Mouse (Mus musculus): ENCODE data around the gene H2-D1.

The H2-D1 gene

DNA sequence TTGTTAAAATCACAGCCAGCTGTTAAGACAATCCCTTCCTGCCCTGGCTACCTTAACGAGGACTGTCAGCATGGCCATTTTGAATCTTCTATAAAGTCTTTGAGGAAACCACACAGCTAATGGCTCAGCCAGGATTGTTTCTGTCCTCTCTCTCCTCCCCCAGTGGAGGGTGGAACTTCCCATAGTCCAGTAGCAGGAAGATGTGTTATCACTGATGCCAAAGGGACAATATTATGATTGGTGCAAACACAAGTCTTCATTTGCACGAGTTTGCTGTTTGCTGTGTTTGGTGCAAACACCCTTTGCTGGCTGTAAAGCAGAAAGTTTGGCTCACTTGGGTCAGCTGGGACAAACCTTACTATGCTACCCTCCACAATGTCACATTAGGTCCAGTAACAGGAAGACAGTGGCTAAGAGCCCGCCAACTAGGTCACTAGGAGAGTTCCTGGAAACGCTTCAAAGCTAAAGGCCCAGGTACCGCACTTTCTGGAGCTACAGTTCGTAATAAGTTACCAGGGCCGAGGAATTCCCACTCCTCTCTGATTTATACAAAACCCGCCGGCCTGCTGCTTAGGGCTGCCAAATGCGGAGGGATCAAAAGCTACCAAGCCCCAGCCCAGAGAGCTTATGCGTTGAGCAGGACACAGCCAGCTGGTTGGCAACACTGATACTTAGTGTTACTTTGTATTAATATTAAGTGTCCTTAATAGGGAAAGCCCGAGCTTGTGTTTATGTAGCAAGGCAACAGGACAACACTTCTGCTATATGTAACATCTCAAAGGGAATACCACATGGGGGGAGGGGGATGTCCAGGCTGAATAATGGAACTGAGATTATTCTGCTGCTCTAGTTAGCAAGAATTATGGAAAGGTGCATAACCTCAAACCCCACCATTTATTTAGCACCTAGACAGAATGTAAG, 21.9 kb upstream of the H2-D1 start:
- DNase-seq, result peak; percentile 73

DNA sequence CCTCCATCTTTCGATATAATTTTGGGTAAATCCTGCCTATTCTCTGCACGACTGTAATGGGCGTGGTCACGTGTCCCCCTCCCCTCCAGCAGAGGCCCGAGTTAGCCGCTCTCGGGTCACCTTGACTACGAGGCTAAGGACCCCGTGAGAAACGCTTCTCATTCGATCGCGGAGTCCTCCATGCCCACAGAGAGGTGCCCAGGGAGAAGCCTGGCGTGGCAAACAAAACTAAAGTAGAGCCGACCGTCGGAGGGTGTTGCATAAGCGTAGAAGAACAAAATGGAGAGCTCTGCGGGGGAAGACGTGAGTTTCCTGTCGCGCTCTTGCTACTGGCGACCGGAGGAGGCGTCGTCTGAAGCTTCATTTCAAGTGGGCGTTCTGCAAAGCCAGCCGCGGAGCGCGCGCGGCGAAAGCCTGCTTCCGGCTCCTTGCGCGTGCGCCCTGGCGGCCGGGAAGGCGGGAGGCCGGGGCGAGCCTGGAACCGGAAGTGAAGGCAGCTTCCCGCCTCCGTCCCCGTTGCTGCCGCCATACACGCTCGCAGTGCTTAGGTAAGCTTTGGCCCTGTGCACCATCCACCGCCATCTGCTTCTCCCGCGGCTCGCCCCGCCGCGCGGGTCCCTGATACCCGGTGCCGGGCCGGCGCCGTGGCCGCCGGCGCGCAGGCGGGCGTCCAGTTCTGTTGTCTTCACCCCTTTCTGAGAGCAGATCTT, 21.1 kb upstream of the H2-D1 start, which contains the start of gene Ddx39b:
TSS of gene Ddx39b (plus strand) at position 442 of the 710 bp plus-strand sequence.
- DNase-seq, result peak; percentile 97

DNA sequence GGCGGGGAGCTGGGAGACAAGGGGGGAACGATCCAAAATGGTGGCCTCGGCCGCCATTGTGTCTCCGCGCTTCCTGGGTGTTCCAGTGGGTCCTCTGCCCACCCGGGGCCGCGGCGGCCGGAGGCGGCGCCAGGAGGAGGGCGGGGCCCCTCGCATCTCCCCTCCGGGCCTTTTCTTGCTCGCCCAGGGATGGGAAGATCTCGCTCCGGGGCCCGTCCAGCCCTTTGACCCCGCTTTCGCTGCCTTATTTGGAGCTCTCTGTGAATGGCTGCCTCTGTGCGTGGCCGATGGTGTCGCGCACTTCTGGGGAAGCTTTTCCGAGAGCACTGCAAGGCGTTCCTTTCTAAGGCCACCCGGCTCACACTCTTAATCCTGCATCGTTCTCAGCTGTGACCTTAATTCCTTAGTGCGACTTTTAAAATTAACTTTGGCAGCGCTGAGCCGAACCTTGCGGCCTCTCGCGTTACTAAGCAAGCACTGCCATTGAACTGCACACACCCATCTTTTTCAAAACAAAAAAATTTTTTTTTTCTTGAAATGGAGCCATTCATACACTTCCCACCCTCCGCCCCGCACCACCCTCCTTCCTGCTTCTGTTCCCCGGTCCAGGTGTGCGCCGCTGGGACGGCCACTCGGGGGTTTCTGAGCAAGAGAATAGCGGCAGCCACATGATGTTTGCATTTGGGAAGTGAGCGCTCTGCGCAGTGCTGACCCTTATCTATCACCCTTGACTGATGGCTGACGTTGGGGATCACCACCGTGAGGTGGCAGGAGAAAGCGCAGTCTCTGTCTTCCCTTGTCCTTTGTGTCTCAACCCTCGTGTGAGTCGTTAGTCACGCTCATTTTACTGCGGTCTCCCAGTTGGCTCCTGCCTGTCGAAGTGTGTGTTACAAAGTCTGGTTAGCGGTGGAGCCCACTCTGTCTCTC, 20.3 kb upstream of the H2-D1 start:
- DNase-seq, result peak; percentile 71

DNA sequence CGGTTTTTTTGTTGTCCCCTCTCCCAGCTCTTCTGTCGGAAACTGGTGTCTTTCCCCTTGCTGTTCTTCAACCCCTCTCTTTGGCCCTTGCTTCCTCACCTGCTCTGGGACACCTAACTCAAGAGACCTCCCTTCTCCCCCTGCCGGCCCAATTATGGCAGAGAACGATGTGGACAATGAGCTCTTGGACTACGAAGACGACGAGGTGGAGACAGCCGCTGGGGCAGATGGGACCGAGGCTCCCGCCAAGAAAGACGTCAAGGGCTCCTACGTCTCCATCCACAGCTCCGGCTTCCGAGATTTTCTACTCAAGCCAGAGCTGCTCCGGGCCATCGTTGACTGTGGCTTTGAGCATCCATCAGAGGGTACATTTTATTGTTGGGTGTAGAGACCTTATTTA, 19.4 kb upstream of the H2-D1 start:
- peak; percentile 77 for DNase-seq

DNA sequence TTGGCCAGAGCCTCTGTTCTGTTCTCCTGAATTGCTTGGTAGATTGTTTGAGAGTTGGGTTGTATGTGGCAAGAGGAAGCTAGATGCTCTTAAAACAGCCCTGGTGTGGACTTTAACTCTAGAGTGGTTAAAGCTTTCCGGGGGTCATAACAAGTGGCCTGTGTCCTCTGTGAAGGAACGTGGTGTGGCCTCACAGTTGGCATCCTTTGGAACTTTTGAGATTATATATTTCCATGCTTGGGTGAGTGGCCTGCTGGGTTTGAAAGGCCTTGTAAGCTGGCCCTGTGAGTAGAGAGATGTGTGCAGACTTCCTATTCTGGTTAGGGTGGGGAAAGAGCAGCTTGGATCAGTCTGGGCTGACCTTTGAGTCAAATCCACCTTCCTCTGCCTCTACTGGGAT, 17.5 kb upstream of the H2-D1 start:
- no peak for DNase-seq

DNA sequence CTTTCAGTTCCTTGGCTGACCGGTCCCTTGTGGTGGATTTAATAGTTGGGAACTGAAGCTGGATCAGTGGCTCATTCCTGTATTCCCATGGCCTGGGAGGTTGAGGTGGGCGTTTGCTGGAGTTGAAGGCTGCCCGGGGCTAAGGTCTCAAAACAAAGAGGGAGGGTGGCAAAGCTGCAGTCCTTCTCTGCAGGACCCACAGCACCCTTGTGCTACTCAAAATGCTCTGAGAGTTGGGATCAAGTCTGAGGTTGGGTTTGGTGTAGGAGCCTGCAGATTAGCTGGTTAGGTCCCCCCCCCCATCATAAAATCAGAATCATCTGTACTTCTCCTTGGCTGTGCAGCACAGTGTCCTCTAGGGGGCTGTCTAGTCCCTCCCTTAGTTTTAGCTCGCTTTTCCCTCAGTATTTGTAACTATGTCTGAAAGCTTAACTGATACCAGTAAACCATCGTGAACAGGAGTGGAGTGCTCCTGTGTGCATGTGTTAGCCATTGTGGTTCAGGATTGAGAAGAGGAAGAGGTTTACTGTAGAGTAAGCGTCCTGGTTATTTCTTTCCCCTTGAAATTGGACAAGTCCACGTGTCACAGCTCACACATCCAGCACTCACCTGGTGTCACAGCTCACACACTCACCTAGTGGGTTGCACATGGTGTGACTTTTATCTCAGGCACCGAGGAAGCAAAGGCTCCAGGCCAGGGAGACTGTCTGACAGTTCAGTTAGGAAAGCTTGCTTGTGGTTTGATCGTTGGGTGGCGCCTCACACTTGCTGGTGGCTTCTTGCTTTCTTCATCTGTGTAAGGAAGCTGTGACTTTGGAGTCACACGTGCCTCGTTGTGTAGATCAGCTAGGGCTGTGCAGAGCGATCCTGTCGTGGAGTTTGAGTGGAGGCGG, 16.6 kb upstream of the H2-D1 start:
- peak; percentile 28 for DNase-seq

DNA sequence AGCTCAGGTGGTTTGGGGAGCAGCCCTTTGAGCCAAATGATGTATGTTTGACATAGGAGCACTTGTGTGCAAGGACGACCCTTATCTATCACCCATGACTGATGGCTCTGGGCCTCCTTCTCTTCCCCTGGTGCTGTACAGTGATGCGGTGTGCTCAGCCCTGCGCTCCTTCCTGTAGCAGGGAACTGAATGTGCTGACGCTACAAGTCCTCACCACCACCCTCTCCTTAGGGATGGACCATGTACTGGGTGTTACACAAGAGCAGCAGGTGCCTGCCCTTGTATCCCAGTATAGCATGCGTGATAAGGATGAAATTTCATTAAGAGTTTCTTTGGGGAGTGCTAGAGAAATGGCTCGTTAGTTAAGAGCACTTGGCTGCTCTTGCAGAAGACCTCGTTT, 15.4 kb upstream of the H2-D1 start:
- no peak for DNase-seq

DNA sequence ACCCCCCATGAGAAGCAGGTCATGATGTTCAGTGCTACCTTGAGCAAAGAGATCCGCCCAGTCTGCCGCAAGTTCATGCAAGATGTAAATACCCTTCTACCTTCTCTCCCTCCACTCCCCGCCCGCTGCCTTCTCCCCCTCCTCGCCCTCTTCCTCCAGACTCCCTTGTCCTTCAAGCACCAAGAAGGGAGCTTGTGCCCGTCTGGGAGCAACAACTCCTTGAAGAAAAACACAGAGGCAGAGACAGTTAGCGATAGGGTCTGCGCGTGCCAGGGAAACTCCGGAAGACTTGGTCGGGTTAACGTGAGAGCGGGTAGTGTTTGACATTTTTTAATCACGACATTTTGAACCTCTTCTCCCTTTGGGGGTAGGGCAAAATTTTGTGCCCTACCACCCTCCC, 13.5 kb upstream of the H2-D1 start:
- DNase-seq, result peak; percentile 24

DNA sequence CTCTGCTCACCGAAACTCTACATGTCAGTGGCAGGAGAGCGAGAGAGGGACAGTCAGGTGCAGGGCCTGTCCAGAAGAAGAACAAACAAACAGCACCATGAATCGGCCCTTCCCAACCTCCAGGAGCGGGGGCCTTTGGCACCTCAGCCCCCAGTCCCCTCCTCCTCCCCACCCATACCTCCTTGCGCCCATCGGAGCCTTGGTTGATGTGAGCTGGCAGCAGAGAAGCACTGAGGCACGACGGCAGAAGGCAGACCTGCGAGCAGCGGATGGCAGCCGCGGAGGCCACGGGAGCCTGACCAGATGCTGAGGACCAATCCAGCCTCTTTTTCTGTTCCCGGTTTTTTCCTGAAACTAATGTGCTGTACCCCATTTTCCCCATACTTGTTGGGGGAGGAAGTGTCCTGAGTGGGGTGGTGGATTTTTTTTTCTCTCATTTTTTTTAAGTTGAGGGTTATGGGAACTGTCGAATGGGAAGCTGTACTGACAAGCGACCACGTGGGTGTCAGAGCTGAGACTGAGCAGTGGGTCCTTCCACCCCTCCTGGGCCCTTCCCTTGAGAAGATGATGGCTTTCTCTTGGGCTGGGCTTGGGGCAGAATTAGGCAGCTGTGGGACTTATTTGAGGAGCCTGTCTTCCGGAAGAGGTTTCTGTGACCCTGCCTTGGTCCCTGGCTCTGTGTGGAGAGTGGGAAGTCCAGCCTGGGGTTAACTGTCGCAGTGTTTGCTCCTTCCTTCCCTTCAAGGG, 12.9 kb upstream of the H2-D1 start:
- no peak for DNase-seq

DNA sequence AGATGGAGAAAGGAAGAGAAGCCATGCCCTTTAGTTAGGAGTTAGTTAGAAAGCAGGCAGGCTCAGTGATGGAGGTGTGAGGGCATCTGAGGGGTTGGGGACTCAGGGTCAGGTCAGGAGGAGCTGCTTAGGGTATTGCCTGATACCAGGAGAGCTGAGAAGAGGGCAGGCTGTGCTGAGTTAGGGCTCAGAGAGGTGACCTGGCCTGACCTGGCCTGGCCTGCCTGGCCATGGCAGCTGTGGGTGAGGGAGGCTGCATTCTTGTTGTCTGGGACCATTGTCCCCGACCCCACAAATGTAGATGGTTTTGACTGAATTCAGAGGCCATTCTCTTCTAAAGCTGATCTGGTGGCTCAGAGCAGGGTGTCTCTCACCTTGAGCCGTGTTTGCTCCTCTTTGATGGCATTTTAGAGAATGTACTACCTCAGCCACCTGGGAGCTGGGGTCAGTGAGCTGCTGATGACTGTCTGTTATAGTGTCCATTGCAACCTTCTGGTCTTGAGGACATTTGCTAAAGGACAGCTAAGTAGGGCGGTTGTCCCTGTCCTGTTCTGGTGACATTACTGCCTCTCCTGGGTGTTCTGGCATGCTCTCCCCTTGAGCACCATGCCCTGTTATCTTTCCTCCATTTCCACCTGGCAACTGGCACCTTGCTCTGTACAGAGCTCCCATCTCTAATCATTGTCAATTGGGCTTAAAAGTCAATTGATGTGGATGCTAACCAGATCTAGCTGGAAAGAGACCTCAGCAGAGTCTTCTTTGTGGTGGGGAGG, 12.0 kb upstream of the H2-D1 start:
- DNase-seq, result peak; percentile 23

DNA sequence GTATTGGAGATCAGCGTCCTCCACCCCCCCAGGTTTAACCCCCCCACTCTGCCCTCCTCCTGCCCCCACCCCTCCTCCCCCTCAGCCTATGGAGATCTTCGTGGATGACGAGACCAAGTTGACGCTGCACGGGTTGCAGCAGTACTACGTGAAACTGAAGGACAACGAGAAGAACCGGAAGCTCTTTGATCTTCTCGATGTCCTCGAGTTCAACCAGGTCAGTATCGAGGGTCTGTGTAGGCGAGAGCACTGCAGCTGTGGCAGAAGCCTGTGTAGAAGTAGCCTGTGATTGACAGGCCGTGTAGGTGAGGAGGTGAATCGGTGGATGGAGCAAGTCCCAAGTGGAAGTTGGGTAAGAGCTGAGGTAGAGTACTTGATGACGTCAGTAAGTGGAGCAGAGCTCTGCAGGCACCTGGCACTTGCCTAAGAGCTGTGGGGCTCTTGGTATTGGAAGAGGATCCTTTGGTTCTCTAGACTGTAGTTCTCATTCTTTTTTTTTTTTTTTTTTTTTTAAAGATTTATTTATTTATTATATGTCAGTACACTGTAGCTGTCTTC, 11.3 kb upstream of the H2-D1 start:
- peak; percentile 27 for DNase-seq

DNA sequence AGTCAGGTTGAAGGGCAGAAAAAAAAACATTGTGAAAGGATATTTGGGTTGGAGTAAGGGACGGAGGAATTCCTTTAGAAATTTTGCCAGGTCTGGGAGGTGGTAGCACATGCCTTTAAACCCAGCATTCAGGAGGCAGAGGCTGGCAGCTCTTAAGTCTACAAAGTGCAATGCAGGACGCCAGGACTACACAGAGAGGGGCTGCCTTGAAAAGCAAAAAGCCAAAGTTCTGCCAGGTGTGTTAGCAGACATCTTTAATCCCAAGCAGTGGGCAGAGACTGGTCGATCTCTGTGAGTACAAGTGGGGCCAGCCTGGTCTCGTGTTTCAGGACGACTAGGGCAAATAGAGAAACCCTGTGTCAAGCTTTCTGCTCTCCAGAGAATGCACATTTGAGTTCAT, 10.5 kb upstream of the H2-D1 start:
- peak; percentile 24 for DNase-seq

DNA sequence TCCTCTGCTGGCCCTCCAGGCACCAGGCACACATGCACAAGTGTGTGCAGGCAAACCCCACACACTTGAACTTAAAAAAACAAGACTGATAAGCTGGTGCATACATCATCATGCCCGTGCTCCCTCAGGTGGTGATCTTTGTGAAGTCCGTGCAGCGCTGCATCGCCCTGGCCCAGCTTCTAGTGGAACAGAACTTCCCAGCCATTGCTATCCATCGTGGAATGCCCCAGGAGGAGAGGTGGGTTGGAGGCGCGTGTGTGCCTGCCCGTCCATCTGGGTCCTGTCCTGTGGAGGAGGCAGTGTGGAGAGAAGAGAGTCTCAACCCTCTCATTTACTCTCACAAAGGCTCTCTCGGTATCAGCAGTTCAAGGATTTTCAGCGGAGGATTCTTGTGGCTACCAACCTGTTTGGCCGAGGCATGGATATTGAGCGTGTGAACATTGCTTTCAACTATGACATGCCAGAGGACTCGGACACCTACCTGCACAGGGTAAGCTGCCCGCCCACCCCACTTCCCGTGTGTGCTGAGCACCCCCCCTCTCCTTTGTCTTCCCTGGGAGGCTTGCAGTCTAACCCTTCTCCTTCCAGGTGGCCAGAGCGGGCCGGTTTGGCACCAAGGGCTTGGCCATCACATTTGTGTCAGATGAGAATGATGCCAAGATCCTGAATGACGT, 9.8 kb upstream of the H2-D1 start:
- DNase-seq, result peak; percentile 39

DNA sequence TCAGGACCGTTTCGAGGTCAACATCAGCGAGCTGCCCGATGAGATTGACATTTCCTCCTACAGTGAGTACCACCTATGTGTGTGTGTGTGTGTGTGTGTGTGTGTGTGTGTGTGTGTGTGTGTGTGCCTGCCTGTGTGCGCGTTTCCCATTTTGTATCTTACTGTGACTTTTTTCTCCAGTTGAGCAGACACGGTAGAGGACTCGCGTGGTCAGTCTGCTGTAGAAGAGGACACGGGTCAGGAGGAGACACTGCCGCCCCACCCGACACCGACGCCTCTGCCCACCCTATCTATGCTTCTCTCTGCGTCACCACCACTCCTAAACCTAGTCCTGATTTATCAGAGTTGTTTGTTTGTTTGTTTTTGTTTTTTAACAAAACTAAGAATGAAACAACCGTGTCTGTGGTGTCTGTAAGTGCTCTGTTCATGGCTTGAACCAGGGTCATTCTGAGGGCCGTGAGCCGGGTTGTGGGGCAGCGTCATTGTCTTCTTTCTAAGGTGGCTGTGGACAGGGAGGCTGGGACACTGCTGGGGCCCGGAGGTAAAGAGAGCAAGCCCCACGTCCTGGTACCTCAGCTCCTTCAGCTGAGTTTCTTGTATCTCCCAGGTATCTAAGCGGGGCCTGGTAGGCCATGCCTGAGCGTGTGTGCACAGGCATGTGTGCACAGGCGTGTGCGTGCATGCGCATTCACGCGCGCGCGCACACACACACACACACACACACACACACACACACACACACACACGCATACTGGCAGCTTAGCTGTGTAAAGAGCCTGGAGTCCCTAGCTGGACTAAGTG, 9.0 kb upstream of the H2-D1 start:
- DNase-seq, result peak; percentile 20

DNA sequence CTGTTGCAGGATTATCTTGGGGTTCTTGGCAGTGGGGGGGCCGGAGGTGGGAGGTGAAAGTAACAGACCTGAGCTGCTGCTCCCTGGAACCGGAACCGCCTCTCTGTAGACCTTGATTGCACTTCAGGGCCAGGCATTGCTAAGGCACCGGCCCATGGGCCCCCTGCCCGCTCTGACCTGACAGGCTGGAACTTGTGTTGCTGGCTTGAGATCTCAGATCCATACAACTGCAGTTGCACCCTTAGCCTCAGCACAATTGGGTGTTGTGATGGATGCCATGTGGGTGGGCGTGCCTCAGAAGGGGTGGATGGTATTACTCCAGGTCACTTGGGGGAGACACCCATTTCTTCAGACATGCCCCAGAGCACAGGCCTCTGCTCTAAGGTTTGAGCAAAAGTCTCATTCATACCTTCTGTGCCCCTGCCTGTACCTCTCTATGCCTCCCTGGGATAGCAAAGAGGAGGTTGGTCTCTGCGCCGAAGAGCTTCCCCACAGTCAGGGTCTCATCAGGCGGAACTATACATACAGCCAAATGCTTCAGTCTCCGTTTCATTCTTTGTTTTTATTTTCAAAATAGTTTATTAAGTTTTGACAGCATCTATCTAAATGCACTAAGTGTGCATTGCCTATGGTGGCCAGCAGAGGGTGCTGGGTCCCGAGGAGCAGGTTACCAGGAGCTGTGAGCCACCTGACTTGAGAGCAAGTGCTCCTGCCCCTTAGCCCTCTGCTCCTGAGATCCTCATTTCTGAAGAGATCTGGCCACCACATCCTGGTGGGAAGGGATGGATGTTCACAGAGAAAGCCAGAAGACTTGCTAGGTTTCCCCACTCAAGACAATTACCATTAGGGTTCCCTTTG, 8.1 kb upstream of the H2-D1 start:
- peak; percentile 60 for DNase-seq

DNA sequence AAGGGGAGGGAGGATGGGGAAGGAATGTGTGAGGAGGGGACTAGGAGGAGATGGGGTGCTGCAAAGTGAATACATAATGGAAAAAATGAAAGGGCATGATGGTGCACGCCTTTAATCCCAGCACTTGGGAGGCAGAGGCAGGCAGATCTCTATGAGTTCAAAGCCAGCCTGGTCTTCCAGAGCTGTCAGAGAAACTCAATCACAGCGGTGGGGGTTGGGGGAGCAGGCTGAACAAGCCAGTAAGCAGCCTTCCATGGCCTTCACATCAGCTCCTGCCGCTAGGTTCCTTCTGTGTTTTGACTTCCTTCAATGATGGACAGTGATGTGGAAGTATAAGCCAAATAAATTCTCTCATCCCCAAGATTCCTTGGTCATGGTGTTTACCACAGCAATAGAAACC, 7.2 kb upstream of the H2-D1 start:
- peak; percentile 31 for DNase-seq

DNA sequence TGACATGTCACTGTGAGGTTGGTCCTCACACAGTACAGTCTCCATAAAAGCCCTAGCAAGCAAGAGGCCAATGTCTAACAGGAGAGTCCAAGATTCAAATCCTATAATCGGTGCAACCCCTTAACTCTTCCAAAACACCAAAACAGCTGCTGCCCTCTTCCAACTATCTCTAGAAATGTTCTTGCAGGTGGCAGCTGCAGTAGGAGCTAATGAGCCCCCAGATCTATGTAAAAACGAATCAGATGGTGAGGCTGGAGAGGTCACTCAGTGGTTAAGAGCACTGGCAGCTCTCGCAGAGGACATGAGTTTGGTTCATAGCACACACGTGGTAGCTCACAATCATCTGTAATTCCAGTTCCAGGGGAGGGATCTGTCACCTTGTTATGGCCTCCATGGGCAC, 6.8 kb upstream of the H2-D1 start:
- DNase-seq, result peak; percentile 7

DNA sequence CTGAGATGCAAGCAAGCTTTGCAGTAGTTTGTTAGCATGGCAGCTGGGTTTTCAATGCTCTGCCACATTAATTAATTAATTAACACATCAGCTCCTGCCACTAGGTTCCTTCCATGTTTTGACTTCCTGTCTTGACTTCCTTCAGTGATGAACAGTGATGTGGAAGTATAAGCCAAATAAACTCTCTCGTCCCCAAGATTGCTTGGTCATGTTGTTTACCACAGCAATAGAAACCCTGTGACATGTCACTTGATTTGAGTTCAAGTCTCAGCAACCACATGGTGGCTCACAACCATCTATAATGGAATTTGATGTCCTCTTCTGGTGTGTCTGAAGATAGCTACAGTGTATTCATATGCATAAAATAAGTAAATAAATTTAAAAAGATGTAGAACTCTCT, 5.2 kb upstream of the H2-D1 start:
- DNase-seq, result no peak
